Mouse (Mus musculus): ENCODE results near the gene Hdac8.

The Hdac8 gene

GRCm38 (mm10) chrX:102504644-102505481, at the start of gene Hdac8:
TSS of gene Hdac8 (minus strand) at chrX:102505359.
- peak; percentile 58 to 71 for DNase-seq

- DNase-seq, result no peak
These were observed 4.0 kb upstream of the Hdac8 start for GRCm38 (mm10) chrX:102509205-102509604.

GRCm38 (mm10) chrX:102504179-102504578, 980 bp downstream of the Hdac8 start:
- no peak for DNase-seq

GRCm38 (mm10) chrX:102493992-102494730, 11.0 kb downstream of the Hdac8 start:
- peak in 1 of 2 experiments; percentile 25 for DNase-seq

DNA sequence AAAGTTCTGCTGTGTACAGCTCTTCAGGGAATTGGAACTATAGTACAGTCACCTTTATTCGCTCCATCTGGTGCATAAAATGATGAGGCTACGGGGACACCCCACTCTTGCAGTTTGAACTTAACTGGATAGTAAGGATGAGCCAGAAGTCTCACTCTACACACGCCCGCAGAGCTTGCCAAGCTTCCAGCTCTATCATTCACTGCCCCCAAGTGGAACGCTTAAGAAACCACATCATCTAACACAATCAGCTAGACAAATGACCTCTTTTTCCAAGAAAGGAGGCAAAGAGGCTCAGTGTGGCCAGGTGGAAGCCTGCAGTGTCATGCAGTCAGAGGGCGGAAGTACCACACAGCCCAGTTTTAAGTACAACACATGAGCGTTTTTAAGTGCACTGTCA, 19.6 kb downstream of the Hdac8 start:
- no peak for DNase-seq

GRCm38 (mm10) chrX:102479665-102480064, 25.5 kb downstream of the Hdac8 start:
- no peak for DNase-seq

DNA sequence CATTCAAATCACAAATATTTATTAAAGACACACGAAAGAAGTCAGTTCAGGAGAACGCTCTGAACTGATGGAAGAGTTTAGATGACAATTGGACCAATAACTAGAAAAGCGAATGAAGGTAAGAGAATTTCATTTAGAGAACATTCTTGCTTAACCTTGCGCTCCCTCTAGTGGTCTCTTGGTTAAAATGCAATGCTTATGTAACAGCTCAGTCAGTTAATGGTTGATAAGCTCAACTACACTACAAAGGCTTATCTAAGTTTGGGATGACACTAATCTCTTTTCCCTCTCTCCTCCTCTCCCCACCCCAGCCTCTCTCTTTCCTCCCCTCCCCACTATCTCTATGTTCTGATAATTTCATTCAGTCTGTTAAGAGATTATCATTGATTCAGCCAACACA, 26.2 kb downstream of the Hdac8 start:
- no peak for DNase-seq

GRCm38 (mm10) chrX:102478481-102478880, 26.7 kb downstream of the Hdac8 start:
- peak in 1 of 2 experiments; percentile 11 for DNase-seq

GRCm38 (mm10) chrX:102476784-102477183, 28.4 kb downstream of the Hdac8 start:
- DNase-seq, result peak; percentile 78 to 82

DNA sequence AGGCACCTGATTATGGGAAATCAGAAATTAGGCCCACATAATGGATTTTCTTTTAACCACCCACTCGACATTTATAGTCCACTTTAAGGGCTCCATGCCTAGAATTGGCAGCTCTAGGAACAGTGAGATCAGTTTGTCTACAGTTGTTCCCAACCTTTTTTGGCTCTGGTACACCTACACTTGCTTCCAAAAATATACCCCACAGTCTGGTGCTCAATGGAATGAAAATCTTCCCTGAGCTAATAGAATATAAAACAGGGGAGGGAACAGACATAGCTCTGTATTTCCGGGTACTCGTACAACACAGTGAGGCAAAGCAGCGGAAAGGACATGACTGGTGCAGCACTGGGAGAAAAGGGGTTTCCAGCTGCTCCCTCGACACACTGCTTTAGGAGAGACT, 29.6 kb downstream of the Hdac8 start:
- no peak for DNase-seq

GRCm38 (mm10) chrX:102418343-102419127, 86.6 kb downstream of the Hdac8 start:
- DNase-seq, result no peak

DNA sequence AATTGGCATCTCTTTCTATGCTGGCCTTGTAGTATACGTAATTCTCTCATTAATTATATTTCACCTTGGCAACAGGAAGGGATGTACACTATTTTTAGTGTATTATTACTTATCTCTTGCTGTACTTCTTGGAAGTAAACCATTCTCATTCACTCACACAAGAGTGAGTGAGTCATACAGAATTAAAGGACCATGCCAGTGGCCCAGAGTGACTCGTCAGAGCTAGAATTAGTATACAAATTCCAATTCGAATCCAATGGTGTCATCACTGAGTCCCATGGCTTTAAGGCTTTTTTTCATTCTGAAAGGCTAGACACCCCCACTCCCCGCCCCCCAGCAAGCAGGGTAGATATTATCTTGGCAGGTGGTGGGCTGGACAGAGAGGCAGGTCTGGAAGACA, 88.2 kb downstream of the Hdac8 start:
- DNase-seq, result no peak

- DNase-seq, result no peak
These were observed 88.8 kb downstream of the Hdac8 start for GRCm38 (mm10) chrX:102416386-102416785.

GRCm38 (mm10) chrX:102384765-102385164, 120.4 kb downstream of the Hdac8 start:
- no peak for DNase-seq

DNA sequence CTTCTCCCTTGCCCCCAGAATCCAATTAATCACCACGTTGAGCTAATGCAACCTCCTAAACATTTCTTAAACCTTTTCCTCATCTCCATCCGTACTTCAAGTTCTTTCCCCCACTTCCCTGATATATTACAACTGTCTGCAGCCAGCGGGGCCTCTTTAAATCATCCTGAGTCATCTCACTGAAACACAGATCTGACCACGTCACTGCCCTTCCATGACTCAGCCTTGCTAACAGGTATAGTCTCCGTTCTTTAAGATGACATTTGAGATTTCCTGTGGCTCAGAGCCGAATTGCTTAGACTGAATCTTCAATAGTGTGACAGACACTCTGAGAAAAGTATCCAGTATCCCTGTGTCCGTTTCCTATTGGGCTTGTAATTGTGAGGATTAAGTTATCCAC, 122.0 kb downstream of the Hdac8 start:
- no peak for DNase-seq

GRCm38 (mm10) chrX:102366510-102366909, 138.6 kb downstream of the Hdac8 start:
- no peak for DNase-seq

GRCm38 (mm10) chrX:102362244-102362643, 142.9 kb downstream of the Hdac8 start:
- DNase-seq, result peak in 1 of 2 experiments; percentile 4

DNA sequence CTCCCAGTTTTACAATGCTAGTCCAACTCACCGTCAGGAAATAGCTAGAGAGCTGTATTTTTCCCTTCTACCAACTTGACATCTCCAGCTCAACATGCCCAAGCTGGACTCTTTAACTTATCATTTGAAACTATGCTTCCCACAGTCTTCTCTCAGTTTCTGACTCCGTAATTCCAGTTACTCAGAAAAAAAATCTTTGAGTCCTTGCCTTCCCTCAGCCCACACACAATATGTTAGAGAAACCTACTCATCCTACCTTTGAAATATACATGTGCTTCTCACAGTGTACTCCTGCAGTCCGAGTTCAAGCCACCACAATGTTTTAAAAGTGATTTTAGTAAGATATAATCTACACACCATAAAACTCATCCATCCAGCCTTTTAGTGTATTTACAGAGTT, 151.7 kb downstream of the Hdac8 start:
- DNase-seq, result no peak

- DNase-seq, result peak; percentile 11 to 40
These were observed 155.1 kb downstream of the Hdac8 start for GRCm38 (mm10) chrX:102349843-102350731.

GRCm38 (mm10) chrX:102348886-102349486, 156.2 kb downstream of the Hdac8 start:
- no peak for DNase-seq

DNA sequence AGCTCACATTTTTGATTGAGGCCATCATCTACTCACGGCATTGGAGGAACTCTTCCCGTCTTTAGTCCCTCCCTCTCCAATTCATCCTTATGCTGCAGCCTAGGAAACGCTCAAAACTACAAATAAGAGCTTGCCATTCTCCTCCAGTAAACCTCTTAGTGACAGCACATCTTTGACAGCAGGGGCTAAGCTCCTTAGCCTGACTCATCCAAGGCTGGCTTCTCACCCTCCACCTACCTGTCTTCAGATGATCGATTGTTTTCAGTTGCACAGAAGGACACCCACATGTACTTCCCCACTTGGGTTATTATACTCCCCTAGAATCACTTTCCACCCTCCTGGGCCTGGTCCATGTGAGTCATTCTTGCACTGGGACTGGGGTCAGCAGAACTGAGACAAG, 163.5 kb downstream of the Hdac8 start:
- DNase-seq, result no peak

Data from kidney, postnatal 4 days (tissue).